Comparison of ENCODE assay signal across 16 mouse cellular contexts in the genomic region with DNA sequence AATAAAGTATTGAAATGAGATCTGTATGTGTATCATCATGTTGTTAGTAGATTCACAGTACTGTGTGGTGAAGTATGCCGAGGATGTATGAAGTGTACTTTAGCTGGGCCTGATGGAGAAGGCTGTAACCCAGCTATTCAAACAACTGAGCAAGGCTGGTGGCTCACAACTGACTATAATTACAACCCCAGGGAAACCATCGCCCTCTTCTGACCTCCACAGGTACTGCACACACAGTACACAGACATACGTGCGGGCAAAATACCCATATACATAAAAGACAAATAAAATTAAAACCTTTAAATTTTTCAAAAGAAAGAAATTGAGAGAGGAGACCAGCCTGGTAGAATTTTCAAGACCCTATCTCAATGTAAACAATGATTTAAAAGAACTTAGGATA. TPM values are rescaled to one million over a fixed set of nuclear protein-coding genes. Genes with fewer than 3 reads are reported as not detected.
DNase-seq lines count a peak whose midpoint lies in the region; ATAC-seq and TF ChIP-seq lines count a peak whose summit lies in the region.
"Had no signal": no experiment of that assay in that cellular context is flagged by ENCODE, and none has a peak within 500 bp of the region (broad histone marks: within the 10 kb centered on the region; RNA-seq: fewer than 3 reads in every experiment).

No protein-coding gene starts in this region.

- intact Hi-C loops in left cerebral cortex, postnatal 10 days (cut with DNase I) = loop anchor here (5.0 kb wide), 2 partner anchors 69 to 189 kb away; a partner anchor contains a TSS

- CTCF ChIA-PET in Patski (lab: Charles Lee) = interaction anchor here (0.6 to 3.3 kb wide), 6 partner anchors 19 to 80 kb away, joined by 3 to 20 read pairs (median 4); a partner anchor contains a TSS

- no peak overlapping the region for H3K4me3 ChIP-seq in kidney, adult 2 months (ENCODE audit: insufficient read depth, low read depth, low read length)
- H3K4me3 ChIP-seq: hindbrain, embryonic 12.5 days; limb, embryonic 10.5 days; neural tube, embryonic 13.5 days had no signal

- no peak for ATAC-seq in Patski
- ATAC-seq: midbrain, embryonic 16.5 days had no signal

- in situ Hi-C loops in Patski (cut with MboI; ENCODE audit: low pct_unique_long_range_greater_than_20kb) = loop anchor here (5.0 to 10.0 kb wide), 3 partner anchors 69 to 297 kb away; a partner anchor contains a TSS

- POLR2A ChIA-PET in Patski (lab: Charles Lee) = interaction anchor here (0.6 to 2.3 kb wide), 3 partner anchors 42 to 89 kb away, joined by 3 to 7 read pairs (median 4); no protein-coding TSS in a partner anchor

- no peak for TF ChIP-seq POLR2A in kidney, adult 2 months (IDR thresholded peaks at IDR 0.05; ENCODE audit: low read depth, low read length)

- H3K36me3 ChIP-seq in kidney, adult 2 months (ENCODE audit: control insufficient read depth, insufficient read depth, low read length) = no peaks in the 10 kb centered on the region
- H3K36me3 ChIP-seq: G1E; hindbrain, embryonic 12.5 days; limb, embryonic 10.5 days; neural tube, embryonic 13.5 days had no signal

- H3K27me3 ChIP-seq in kidney, adult 2 months (replicated peaks; ENCODE audit: control insufficient read depth, insufficient read depth, low read length) = no peaks in the 10 kb centered on the region
- H3K27me3 ChIP-seq in Patski = no peaks in the 10 kb centered on the region
- H3K27me3 ChIP-seq: neural tube, embryonic 13.5 days had no signal

- H3K27ac ChIP-seq in kidney, adult 2 months (ENCODE audit: insufficient read depth, low read depth, low read length) = no peak overlapping the region
- H3K27ac ChIP-seq: hindbrain, embryonic 12.5 days; limb, embryonic 10.5 days; neural tube, embryonic 13.5 days had no signal

- DNase-seq in kidney, adult 2 months = no peak
- DNase-seq in kidney, adult 8-10 months = no peak
- DNase-seq in thymus, postnatal 14 days = peak; percentile 18
- no peak for DNase-seq in thymus, postnatal 36 days
- DNase-seq in Patski (ENCODE audit: low read depth, low spot score) = no peak
- no peak for DNase-seq in cerebellum, postnatal 4 days (ENCODE audit: low spot score in 2 of 2)
- DNase-seq in left cerebral cortex, postnatal 10 days (ENCODE audit: extremely low spot score in 1 of 2, low spot score in 2 of 2) = no peak
- DNase-seq: cerebellum, adult 9-11 months; layer of hippocampus, adult 9-11 months; spleen, adult 18-20 months had no signal

- 0 out of 2 replicates have a peak, but pooled peaks have one; percentile 9 for TF ChIP-seq CTCF in kidney, adult 2 months (conservative IDR thresholded peaks at IDR 0.05; ENCODE audit: insufficient read depth, insufficient read length, low read depth, low read length)
- peak; percentile 51 for TF ChIP-seq CTCF in Patski (IDR thresholded peaks at IDR 0.05)

- no peaks in the 10 kb centered on the region; the same call in 1 of the 2 replicates for H3K4me1 ChIP-seq in kidney, adult 2 months (ENCODE audit: control insufficient read depth, insufficient read depth, low read length)
- H3K4me1 ChIP-seq: neural tube, embryonic 13.5 days had no signal

- 87% methylated on average over 4 of the region's 4 CpGs for WGBS in kidney, adult 2 months

RNA-seq across cellular contexts. Expression of a gene that starts 33.1 kb away (rescaled TPM):
- polyA plus RNA-seq in kidney, adult 2 months (2012; rRNA removed) = 0.16 and 0.22 TPM in 2 replicates
- polyA plus RNA-seq in Patski (2021) = not detected
- total RNA-seq in left cerebral cortex, postnatal 10 days (2021) = under 1 TPM; 0.08 to 0.24 TPM
- total RNA-seq: G1E; megakaryocyte progenitor cell, adult 5-6 weeks had no signal
- polyA plus RNA-seq: G1E; hindbrain, embryonic 12.5 days; limb, embryonic 10.5 days; midbrain, embryonic 16.5 days; neural tube, embryonic 13.5 days had no signal

RNA-seq across cellular contexts. Expression of a gene that starts 41.4 kb away (rescaled TPM):
- polyA plus RNA-seq in kidney, adult 2 months (2012; rRNA removed) = 346 and 372 TPM in 2 replicates
- 226 TPM for polyA plus RNA-seq in Patski (2021)
- 100 to 1,000 TPM; 116 to 122 TPM for total RNA-seq in left cerebral cortex, postnatal 10 days (2021)

RNA-seq across cellular contexts. Expression of a gene that starts 46.6 kb away (rescaled TPM):
- 295 and 320 TPM in 2 replicates for polyA plus RNA-seq in kidney, adult 2 months (2012; rRNA removed)
- 118 TPM for polyA plus RNA-seq in Patski (2021)
- total RNA-seq in left cerebral cortex, postnatal 10 days (2021) = 10 to 100 TPM; 72.4 to 77.2 TPM

RNA-seq across cellular contexts. Expression of a gene that starts 47.2 kb away (rescaled TPM):
- polyA plus RNA-seq in kidney, adult 2 months (2012; rRNA removed) = 81.5 and 121 TPM in 2 replicates
- polyA plus RNA-seq in Patski (2021) = 13.2 TPM
- total RNA-seq in left cerebral cortex, postnatal 10 days (2021) = 10 to 100 TPM; 15.3 to 16.5 TPM

RNA-seq across cellular contexts. Expression of a gene that starts 53.0 kb away (rescaled TPM):
- 12.4 and 14.2 TPM in 2 replicates for polyA plus RNA-seq in kidney, adult 2 months (2012; rRNA removed)
- 39.8 TPM for polyA plus RNA-seq in Patski (2021)
- 10 to 100 TPM; 21.5 to 25.4 TPM for total RNA-seq in left cerebral cortex, postnatal 10 days (2021)
